Mouse (Mus musculus) C2C12 (cell line): ENCODE measurements around the gene Map3k4.

Source experiments
- CEBPB ChIP-seq: IDR thresholded peaks from one replicate; pipeline ENCODE4 v1.6.1; 2011; ENCODE audit warnings: low read depth, mild to moderate bottlenecking, control low read depth, moderate library complexity
- CTCF ChIP-seq: IDR thresholded peaks from one replicate; pipeline ENCODE4 v1.5.1; 2011; ENCODE audit not compliant: control insufficient read depth, insufficient read depth, insufficient read length
- MAX ChIP-seq: IDR thresholded peaks from one replicate; pipeline ENCODE4 v1.6.1; 2011; ENCODE audit warnings: mild to moderate bottlenecking, control low read depth

- TF ChIP-seq CTCF (no peak), MAX (no peak), CEBPB (no peak)
Measured at GRCm38 (mm10) chr17:12288871-12289270, 29.7 kb downstream of the Map3k4 start.
